Mouse (Mus musculus): ENCODE measurements around the gene Arfgef3.

Gene Arfgef3

DNA sequence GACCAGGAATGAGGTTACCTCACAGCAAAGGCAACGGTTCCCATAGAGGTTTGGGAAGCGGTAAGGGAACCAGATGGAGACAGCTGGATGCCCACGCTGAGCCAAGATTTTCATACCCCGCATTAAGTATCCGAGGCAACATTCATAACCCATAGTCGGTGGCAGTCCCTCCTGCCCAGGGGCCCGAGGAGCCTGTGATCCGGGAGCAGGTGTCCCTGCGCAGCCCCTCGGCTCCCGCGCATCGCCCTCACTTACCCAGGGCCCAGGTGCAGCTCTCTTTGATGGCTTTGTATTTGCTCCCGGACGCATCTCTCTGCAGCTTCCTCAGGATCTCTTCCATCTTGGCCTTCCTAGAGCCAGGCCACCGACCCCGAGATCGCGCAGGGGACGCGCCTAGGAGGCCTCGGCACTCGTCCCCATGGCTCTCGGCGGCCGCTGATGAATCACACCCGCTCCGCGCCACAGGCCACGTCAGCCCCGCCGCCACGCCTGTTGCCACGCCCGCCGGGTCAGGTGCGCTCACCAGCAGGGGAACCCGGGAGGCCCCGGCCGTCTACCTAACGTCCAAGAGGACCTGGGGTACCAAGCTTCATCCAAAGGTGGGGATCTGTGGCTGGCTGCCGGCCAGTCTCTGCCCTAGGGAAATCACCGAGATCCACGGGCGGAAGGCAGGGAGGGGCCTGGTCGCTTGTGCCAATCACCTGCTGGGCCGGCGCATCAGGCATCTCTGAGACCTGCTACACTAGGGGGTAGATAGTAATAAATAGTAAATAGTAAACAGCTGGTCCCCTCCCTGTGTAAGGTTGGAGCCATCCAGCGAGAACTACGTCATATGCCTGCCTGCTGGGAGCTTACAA, at the start of gene Arfgef3:
Gene Arfgef3 (minus strand): TSS at position 664 of the 857 bp plus-strand sequence.
- peak; percentile 61 to 77 for DNase-seq (ENCODE audit: low spot score in 2 of 2)

GRCm38 (mm10) chr10:18790063-18790462, 46.3 kb upstream of the Arfgef3 start:
- no peak for DNase-seq (ENCODE audit: low spot score in 2 of 2)

GRCm38 (mm10) chr10:18788601-18789000, 44.9 kb upstream of the Arfgef3 start:
- no peak for DNase-seq (ENCODE audit: low spot score in 2 of 2)

GRCm38 (mm10) chr10:18786693-18787092, 42.9 kb upstream of the Arfgef3 start, which contains the start of gene Gm4922:
TSS of gene Gm4922 (minus strand) at chr10:18786793.
- no peak for DNase-seq (ENCODE audit: low spot score in 2 of 2)

DNA sequence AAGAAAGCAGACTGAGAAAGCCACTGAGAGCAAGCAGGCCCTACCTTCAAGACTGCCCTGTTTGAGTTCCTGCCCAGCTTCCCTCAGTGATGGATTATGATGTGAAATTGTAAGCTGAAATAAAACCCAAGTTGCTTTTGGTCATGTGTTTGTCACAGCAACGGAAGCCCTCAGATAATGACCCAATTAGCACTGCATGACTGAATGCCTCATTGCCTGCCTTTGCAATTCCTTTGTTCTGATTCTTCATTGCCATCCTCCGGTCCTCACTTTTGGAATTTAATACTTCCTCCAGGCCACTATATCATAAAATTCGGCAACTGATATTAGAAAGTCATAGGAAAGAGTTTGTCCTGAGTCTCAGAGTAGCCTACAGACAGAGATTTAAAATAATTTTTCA, 33.8 kb upstream of the Arfgef3 start:
- no peak for DNase-seq (ENCODE audit: low spot score in 2 of 2)

GRCm38 (mm10) chr10:18772537-18773179, 28.9 kb upstream of the Arfgef3 start:
- DNase-seq (ENCODE audit: low spot score in 2 of 2): no peak

GRCm38 (mm10) chr10:18769909-18770308, 26.2 kb upstream of the Arfgef3 start:
- no peak for DNase-seq (ENCODE audit: low spot score in 2 of 2)

DNA sequence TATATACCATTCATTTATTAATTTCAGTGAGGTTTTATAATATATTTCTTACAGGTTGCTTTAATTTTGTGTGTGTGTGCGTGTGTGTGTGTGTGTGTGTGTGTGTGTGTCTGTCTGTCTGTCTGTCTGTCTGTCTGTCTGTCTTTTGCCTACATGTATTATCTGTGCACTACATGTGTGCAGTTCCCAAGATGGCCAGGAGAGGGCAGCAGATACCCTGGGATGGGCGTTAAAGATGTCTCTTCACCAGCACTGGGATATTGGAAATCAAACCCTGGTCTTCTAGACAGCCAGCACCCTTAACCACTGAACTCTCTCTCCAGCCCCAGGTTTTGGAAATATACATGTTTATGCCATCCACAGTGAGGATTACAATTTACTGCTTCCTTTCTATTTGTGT, 16.5 kb upstream of the Arfgef3 start:
- peak in 1 of 2 experiments; percentile 36 for DNase-seq (ENCODE audit: low spot score in 2 of 2)

DNA sequence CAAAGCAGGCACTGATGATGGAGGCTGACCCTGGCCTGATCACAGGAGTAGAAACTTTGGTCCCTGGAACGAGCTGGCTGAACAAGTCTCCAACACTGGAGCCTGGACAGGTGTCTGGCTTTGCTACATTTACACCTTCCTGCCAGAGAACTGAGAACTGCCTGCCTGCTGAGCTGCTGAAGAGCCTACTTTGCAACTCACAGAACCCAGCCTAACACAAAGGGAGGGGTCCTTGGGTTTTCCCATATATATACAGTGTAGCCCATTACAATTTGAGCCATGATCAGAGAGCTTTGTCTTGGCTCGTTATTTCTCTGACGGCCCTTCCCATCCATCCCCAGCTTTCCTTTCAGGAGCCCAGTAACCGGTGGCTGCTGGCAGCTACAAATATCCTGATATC, 6.3 kb upstream of the Arfgef3 start:
- no peak for DNase-seq (ENCODE audit: low spot score in 2 of 2)

- DNase-seq (ENCODE audit: low spot score in 2 of 2): no peak
Observed at GRCm38 (mm10) chr10:18742086-18742485, 1.7 kb downstream of the Arfgef3 start.

- no peak for DNase-seq (ENCODE audit: low spot score in 2 of 2)
Observed at GRCm38 (mm10) chr10:18741024-18741423, 2.7 kb downstream of the Arfgef3 start.

DNA sequence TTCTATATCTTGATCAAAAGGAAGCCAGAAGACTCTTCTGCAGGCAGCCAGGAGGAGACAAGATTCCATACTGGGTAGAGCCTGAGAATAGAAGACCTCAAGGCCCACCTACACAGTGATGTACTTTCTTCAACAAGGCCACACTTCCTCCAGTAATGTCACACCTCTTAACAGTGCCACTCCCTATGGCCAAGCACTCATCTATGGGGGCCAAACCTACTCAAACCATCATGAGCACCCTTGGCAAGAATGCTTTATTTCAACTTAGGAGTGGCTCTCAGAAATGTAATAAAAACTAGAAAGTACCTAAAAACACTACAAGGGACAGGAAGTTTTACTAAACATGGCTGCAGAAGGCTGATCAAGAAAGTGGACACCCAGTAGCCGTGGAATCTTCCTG, 15.2 kb downstream of the Arfgef3 start:
- no peak for DNase-seq (ENCODE audit: low spot score in 2 of 2)

- DNase-seq (ENCODE audit: low spot score in 2 of 2): no peak
Observed at GRCm38 (mm10) chr10:18711436-18711835, 32.3 kb downstream of the Arfgef3 start.

- DNase-seq (ENCODE audit: low spot score in 2 of 2): no peak
Observed at GRCm38 (mm10) chr10:18710949-18711348, 32.8 kb downstream of the Arfgef3 start.

DNA sequence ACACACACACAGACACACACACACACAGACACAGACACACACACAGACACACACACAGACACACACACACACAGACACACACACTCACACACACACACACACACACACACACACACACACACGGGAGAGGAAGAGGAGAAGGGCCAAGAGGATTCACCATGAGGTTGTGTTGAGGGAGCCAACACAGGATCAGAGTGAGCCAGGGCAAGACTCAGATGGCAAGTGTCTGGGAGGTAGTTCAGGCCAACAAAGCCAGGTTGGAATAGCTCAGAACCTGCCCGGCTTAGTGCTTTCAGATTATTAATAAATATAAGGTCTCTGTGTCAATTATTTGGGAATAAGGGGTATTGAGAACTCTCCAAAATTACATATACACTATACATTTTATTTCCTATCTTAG, 33.9 kb downstream of the Arfgef3 start:
- DNase-seq (ENCODE audit: low spot score in 2 of 2): no peak

DNA sequence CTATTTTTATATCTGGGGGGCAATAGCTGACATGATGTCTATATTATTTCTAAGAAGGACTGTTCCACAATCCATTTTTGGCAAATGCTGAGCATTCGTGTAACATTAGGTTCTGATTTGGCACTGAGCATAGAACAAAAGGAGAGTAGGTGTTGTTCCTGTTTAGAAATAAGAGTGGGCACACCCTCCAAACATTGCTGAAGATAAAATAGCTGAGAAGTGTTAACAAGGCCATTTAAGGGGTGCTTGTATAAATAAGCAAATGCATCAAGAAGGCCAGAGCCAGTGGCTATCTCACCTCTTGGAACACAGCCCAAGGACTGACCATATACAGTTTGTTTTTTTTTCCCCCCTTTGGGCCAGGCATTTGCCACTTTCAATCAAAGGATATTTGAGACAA, 35.1 kb downstream of the Arfgef3 start:
- no peak for DNase-seq (ENCODE audit: low spot score in 2 of 2)

GRCm38 (mm10) chr10:18704393-18705120, 39.2 kb downstream of the Arfgef3 start:
- no peak for DNase-seq (ENCODE audit: low spot score in 2 of 2)

GRCm38 (mm10) chr10:18701517-18701916, 42.2 kb downstream of the Arfgef3 start:
- no peak for DNase-seq (ENCODE audit: low spot score in 2 of 2)

DNA sequence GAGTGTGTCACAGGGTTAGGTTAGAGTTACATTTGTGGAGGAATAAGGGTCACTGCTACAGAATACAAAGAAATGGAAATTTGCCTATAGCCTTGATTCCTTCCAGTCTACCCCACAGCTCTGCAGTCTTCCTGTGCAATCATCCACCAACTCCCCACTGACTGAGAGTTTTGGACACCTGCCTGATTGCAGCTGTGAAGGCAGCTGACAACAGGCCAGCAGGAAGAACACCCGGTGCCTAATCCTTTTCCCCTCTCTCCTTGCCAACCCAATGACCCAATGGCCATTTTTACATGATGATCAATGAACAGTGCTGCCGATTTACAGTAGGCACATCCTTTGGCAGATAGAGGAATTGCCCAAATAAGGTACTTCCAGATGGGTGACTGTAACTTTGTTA, 43.6 kb downstream of the Arfgef3 start:
- no peak for DNase-seq (ENCODE audit: low spot score in 2 of 2)

- DNase-seq (ENCODE audit: low spot score in 2 of 2): no peak
Observed at GRCm38 (mm10) chr10:18699151-18699550, 44.6 kb downstream of the Arfgef3 start.

DNA sequence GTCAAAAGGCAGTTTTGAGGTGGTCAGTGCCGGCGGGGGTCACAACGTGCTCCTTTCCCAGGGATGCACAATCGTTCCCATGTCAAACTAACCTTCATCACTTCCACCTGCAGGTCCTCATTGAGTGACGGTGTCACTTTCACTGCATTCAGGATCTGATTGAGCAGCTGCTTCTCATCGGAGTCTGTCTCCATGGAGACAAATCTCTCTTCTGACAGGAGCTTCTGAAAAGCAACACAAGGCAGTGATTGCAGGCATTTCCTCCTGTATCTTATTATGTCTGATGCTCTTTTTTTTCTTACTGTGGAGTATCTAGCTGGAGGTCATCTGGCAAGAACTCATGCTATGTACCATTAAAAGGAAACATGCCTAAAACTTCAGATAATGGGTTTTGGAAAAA, 47.3 kb downstream of the Arfgef3 start:
- DNase-seq (ENCODE audit: low spot score in 2 of 2): no peak

DNA sequence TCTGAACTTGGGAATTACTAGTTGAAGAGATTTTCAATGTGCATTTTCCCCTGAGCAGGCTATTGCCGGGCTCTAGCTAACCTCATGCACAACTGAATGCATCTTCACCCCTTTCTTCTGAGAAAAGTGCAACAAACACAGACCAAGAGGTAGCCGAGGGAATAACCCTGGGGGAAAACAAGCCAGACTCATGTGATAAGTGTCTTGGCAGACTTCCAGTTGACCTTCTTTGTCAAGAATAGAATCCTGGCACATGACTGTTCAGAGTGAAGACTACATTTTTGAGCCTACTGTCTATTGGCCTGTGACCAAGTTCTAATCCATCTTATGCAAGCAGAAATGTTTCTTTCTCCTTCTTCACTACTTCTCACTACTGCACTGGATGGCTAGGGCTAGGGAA, 55.5 kb downstream of the Arfgef3 start:
- DNase-seq (ENCODE audit: low spot score in 2 of 2): no peak

Data from frontal cortex, postnatal 14 days (tissue).